Mouse (Mus musculus) embryo, embryonic 10.5 days (tissue): ENCODE measurements around the gene Adgrg1.

ENCODE experiments used
- DNase-seq: peaks from one replicate; pipeline ENCODE4 v3.0.0-alpha.2; 2015; ENCODE audit warnings: low spot score

Adgrg1 gene

DNA sequence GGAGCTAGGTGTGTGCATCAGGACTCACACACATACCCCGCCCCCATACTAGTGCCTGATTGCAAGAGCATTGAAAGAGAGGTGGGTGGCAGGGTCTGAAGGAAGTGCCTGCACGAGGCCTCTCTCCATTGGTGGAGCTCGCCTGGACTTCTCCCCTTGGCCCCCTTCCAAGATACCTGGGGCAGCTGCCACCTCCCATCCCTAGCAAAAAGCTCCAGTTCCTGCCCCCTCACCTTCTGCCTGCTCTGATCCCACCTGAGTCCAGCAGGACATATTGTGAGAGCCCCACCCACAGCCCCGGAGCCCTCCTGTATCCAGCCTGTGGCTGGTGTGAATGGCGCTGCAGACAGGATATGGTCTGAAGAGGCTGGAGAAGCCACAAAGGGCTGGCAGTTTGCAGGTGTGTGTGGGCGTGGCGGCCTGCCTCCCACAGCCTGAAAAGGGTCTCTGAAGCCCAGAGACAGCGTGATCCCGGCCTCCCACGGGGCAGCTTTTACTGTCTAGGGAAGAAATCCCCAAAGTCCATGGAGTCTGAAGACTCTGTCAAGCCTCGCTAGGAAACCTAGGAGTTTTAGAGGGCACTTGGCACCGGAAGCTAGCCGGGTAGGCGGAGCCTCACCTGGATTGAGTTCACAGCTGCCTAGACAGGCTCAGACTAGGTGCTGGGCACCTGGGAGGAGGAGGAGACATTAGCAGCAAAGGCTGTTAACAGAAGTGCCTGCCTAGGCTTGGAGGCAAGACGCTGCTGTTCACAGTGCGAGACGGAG is 2.3 kb downstream of the Adgrg1 start:
- no peak for DNase-seq

DNA sequence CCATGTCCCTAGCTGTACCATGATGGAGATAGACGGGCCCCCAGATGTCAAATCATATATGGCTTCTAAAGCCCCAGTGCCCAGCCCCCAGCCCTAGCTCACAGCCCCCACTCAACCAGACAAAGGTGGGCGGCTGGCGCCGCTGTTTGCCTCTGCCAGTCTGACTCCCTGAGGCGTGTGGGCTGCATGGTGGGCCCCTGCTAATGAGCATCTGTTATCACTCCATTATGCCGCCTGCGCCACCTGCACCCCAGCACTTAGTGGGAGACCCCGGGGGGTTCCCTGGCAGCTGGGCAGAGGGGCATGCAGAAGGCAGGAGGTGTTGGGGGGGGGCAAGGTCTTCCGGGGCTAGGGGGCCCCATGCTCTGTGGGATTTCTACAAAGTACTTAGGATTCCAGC is 3.6 kb downstream of the Adgrg1 start:
- DNase-seq, result no peak

DNA sequence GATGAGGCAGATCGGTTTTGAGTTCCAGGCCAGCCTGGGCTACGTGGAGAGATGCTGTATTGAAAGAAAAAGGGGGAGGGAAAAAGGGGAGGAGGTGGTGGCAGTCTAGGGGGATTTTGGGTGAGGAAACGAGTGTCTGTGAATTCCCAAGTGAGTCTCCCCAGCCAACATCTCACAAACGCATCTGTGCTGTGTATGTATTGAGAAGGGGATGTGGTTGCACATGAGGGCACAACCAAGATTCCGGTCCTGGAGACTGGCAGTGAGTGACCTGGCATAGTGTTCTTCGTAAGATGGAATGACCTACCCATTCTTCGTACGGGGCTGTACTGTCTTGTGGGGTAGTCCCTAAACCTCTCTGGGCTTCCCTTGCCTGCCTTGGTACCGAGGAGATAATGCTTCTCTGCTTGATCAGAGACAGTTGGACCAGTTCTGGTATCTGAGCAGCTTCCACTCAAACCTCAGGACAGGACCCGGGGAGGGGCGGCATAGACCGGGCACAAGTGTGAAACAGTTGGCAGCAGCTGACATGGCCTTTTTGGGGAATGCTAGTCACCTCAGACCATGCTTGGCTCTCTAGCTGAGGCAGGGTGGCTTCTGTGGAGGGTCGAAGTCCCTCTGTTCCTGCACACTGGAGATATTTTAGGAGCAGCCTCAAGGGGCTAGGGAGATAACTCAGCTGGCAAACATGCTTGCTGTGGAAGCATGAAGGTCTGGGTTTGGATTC is 4.2 kb downstream of the Adgrg1 start:
- no peak for DNase-seq

DNA sequence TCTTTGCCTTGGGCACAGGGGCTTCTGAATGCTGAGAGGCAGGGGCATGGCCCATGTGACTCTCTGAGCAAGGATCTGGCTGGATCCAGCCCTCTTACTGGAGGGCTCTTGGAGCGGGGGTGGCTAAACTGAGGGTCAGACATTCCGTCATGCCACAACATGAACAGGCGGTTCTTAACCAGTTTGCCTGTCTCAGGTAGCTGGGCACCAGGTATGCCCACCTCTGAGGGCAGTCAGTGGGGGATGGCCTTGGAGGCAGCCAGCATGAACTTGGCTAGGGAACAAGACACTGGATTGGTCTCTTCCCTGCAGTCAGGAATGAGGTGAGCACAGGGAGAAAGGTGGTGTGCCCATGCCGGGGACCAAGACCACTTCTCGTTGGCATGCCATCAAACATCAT is 5.6 kb downstream of the Adgrg1 start:
- no peak for DNase-seq

DNA sequence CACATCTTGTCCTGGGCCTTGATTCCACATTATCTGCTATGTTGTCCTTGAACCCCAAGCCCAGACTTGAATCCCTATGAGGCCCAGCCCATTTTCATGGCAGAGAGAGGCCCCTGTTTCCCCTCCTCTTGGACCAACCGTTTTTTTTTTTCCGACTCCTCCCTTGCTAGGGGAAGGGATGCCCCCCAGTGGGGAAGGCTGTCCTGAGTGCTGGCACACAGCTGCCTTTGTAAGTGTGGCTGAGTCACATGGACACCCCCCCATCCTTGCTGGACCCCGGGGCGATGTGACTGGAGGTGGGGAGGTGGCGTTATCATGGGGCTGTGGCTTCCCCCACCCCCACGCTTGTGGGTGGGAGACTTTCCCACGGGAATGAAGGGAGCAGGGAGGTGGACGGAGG is 6.4 kb downstream of the Adgrg1 start:
- DNase-seq, result no peak

DNA sequence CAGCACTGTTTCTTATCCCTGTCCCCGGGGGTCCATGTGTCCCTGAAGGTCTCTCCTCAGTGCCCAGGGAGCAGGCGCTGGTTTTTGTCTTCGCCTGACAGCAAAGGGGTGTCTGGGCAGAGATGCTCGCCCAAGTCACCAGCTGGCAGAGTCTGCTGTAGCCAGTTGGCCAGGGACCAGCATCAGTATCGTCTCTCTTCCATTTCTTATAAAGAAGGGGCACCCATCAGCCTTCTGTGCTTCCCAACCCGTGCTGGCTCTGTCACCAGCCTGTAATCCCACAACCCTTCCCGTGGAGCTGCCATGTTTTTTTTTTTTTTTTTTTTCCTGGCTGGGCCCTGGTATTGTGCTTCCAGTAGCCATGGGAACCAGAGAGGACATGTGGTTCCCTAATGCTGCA is 7.3 kb downstream of the Adgrg1 start:
- DNase-seq, result no peak

DNA sequence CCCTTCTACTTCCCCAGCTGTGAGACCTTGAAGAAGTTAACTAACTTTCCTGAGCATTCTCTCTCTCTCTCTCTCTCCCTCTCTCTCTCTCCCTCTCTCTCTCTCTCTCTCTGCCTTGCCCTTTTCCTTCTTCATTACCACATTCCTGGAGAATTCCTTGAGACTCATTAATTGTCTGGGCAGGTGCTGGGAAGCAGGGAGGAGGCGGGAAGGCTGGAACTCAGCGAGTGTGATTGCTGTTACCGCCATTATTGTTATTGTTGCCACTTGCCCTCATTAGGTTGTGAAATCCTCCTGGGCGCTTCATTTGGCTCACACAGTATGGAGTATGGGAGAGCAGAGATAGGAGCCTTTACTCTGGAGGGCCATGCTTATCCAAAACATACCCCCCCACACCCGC is 8.6 kb downstream of the Adgrg1 start:
- no peak for DNase-seq

DNA sequence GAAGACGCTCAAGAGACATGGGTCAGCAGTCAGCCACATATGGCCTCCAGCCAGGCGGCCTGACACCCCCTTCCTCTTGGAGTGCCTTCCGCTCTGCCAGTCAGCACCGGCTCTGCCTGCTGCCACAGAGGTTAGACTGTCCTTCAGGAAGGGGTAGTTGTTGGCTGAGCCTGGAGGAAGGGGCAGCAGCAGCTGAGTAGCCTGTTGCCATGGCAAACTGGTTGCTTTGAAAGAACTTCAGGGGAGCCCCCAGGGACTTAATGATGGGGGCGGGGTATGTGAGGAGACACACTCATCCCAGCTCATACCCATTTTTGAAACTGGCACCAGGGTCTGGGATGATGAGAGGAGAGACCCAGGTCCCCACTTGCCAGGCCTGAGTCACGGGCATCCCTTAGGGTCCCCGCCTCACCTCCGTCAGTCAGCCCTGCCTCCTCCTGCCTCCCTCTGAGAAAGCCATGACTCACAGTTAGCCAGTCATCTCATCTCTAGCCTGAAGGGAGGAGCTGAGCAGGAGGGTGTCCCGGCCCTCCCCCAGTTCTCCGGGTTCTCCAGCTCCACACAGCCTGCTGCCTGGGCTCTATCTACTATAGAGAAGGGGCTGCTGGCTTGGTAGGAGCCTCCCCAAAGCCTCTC is 9.4 kb downstream of the Adgrg1 start:
- peak; percentile 67 for DNase-seq

DNA sequence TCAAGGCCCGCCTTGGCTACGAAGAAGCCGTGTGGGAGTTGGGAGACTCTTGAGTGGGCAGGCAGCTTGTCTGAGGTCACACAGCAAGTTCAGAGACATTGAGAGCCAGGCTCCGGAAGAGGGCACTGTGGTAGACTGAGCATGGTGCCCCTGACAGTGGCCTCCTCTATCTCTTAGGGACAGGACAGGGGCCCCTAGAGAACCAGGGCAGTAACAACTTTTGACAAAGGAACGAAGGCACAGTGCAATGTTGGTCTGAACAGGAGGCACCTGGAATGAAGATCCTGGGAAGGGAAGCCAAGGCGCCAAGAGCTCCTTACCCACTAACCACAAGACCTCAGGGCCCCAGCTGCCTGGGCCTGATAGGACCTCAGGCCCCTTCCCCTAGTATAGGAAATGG is 10.5 kb downstream of the Adgrg1 start:
- no peak for DNase-seq

DNA sequence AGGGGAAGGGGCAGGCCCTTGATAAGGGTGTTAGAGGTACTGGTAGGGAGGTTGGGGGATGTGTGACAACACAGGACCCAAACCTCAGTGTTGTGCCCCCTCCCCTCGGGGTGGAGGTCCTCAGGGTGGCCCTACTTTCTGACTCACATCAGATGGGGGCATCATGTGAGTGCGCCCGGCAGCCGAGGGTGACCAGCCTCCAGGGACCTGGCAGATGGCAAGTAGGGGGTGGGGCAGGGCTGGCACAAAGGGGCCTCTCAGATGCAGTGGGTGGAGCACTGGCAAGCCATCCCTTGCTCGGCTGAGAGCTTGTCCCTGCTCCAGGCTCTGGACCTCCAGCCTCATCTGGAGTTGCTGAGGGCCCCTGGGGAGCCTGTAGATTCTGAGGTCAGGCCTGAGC is 12.1 kb downstream of the Adgrg1 start:
- DNase-seq, result no peak

DNA sequence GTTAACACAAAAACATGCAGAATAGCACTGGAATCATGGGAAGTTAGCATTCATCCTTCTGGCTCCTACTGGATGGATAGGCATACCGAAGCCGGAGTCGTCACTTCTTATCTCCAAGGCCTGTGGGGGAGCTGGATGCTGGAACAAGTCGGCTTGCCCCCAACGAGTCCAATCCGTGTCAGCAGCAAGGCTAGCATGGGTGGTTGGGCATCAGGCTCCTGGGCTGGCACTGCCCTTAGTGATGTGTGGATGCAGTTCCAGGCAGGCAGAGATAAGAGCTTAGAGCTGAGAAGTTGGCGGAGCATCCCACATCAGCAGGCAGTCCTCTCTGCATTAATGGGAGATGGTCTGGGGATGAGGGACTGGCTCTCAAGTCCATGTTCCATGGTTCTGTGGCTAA is 13.0 kb downstream of the Adgrg1 start:
- DNase-seq, result no peak

DNA sequence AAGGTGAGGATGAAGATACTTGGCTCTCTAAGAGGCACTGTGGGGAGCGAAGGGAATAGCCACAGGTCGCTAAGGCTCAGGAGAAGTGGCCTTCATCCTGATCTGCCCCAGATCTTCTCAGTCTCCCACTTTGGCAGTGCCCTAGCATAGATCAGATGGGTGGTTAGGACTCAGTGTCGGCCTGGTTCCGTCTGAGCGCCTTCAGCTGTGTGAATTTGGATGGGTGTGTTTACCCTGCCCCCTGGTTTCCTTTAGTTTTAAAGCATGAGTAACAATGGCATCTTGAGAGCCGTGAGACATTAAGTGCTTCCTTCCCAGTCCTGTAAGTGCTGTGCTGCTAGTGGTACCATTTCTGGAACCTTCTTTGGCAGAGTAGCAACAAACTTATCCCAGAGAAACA is 14.1 kb downstream of the Adgrg1 start:
- DNase-seq, result no peak

DNA sequence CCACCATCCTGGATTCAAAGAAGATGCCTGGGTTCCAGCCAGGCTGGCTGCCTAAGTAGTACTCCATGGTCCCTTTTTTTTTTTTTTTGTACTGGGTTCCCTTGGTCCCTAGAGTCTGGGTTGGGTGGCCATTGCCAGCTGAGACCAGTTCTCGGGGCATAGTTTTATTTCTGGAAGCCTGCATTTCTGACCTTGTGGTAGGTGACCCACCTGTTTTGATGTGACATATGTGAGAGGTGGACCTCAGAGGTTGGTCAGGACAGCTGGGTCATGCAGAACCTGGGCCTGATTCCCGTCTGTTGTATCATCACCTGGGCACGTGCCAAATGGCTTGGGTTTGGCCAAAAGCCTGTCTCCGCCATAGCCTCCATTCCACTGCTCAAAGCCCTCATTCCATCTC is 15.2 kb downstream of the Adgrg1 start:
- DNase-seq, result no peak

DNA sequence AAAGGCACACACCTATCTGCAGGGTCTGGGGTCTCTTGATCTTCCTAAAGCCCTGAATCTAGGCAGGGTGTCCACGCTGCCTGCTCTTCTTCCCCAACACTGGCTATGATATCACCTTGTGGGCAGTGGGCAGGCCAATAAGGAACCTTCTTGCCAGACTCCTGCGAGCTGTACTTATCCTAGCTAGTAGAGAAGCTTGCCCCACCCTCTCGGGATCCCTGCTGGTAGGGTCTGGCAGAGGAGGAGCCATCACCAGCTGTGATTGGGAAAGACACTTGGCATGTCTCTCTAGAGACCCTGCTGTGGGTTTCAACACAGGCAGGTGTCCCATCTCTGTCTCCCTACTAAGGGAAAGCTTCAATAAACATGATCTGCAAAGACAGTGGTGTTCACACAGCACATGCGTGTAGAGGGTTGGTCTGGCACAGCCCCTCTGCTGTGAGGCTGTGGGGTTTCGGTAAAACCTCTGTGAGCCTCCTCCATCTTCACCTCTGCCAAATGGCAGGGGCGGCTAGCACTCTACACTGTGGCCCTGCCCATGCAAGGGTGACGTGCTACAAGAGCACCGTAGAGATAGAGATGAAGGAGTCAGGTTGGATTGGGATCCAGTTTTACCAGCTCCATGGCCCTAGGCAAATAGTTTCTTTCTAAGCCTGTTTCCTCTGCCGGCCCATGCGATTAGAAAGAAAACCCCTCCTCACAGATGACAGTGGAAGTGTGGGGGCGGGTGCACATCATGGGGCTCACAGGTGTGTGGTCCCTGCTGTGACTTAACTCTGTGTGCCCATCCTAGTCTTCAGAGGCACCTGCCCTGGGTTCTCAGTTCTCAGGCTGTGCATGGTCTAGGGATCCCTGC is 16.3 kb downstream of the Adgrg1 start:
- no peak for DNase-seq

DNA sequence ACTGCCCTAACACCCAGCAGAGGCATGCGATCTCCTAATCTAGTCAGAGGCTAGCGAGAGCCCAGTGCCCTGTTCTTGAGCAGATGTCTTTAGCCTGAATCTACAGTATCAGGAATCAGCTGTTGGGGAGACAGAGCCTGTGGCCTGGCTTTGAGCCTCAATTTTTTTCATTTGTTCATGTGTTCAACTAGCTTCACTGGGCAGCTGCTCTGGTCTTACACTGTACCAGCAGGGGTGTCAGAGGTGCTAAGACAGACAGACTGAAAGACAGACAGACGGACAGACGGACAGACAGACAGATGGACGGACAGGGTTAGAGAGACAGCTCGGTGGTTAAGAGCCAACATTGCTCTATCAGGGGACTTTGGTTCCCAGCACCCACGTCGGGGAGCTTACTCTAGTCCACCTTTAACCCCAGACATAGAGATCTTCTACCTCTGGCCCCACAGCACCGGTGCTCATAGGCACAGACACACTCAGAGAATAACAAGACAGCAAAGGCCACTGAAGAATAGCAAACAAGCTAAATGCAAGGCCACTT is 17.0 kb downstream of the Adgrg1 start:
- DNase-seq, result no peak

DNA sequence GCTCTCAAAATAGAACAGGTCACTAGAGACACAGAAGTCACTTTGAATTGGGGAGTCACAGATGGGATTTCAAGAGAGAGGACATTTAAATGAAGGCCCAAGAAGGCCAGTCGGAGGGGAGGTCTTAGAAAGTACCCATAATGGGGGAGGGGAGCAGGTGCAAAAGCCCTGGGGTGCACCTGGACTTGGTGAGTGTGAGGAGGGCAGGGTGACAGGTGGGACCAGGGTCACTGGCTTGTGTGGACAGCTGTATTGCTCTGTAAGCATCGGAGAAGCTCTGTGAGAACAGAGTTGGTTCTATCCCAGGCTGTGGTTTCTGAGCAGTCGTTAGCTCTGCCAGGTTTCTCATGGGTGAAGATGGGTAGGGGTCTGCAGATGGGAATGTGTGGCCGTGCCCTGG is 17.5 kb downstream of the Adgrg1 start:
- DNase-seq, result no peak

DNA sequence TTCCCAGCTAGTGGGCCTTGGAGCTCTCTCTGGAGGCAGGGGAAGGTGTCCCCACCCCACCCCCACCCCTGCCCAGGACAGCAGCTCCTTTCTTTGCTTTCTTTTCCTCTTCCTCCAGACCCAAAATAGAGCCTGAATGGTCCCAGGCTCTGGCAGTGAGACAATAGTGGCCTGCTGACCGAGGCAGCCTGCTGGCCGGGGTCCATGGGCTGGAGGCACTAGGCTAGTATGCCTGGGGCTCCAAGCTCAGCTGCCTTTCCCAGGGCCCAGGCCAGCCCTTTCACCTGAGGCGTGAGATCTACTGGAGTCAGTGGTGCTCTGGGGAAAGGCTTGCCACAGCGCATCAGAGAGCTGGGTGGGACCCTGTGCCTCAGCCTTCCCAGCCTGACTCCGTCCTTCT is 18.0 kb downstream of the Adgrg1 start:
- peak; percentile 19 for DNase-seq

DNA sequence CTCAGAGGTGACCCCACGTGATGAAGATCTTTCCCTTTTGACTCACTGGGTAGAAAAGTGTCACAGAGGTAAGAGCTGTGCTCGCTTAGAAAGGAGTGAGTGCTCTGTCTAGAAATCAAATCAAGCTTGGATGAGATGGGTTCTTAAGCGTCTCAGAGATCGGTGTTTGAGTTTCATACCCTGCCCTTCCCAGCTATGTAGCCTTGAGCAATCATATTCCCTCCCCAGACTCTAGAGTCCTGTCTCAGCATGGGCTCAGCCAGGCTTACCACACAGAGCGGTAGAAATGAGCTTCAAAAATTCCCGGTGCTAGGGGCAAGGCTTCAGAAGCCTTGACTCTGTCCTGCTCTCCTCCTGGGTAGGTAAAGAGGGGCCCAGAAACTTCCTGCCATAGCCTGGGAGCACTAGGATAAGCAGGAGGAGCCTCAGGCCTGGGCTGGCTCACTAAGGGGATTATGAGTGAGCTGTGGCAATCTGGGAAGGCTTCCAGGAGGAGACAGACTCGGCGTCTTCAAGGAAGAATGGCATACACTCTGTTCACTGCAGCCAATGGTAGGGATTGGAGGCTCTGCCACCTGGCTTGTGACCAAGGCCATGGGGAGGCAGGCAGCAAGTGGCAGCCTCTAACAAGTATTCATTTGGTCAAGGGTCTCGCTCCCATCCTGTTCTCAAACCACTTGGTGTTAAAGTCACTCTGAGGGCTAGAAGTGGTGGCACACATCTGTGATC is 18.6 kb downstream of the Adgrg1 start:
- DNase-seq, result no peak

DNA sequence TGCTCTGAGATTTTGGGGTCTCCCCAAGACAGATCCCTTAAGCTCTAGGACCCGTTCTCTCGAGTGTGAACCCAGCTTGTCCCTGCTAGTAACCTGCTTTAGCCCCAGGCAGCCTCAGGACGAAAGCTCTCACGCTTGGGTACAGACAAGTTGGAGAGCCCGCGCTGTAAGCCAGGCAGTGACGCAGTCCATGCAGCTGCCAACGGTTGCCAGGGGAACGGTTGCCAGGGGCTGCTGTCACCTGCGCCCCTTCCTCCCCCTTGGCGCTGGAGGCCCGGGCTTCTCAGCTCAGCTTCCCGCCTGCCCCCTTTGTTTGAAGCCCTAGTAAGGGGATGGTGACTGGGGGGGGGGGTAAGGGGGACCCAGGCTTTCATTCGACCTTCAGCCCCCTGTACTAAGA is 19.5 kb downstream of the Adgrg1 start:
- DNase-seq, result peak; percentile 92

DNA sequence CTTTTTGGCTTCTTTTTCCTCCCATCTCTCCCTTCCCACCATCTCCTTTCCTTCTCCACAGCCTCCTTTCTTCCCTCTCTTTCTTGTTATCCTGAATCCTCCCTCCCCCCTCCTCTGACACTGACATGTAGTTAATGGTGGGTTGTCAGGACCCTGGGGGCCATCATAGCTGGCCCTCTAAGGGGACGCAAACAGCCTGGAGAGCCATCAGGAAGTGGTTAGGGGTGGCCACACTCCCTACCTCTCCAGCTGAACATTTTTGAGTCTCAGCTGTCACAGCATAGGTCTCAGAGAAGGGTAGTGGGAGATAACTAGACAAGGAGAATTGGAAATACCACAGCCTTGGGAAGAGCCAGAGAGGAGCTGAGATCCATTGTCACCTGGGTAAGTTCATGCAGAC is 20.0 kb downstream of the Adgrg1 start:
- no peak for DNase-seq

DNA sequence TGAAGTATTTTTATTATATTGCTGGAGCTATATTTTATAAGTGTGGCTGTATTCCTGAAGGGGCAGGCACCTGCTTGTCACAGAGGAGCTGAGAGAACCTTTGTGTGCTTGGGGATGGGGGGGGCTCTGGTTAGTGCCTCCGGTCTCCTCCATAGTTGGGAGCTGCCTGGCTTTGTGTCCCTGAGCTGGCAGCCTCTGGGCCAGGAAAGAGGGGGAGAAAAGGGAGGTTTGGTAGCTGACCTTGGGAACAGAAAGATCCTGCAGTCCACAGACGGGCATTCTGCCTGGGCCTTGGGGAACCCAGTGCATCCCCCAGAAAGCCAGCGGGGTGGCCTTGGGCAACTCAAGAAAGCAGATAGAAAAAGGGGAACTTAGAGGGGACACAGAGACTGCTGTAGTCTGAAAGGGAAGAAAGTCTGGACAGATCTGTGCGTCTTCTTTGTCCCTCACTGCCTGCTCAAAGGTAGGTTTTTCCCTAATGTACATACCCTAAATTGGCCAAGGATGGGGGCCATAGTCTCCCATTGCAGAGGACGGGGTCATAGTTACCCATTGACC is 20.9 kb downstream of the Adgrg1 start:
- DNase-seq, result no peak
